Mouse (Mus musculus): ENCODE measurements around the gene Cacna1s.

DNA sequence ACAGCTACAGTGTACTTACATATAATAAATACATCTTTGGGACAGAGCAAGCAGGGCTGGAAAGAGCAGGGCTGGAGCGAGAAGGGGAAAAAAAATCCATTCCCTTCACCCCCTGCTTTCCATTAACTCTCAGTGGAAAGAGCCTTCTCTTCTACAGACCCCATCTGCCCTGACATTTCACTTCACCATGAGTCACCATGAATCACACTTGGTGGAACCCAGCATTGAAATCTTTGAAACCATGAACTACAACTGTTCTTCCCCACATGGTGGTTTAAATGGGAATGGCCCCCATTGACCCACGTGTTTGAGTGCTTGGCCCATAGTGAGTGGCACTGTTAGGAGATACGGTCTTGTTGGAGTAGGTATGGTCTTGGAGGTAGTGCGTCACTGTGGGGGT lies 42.3 kb upstream of the Cacna1s start:
- no peak for TF ChIP-seq CTCF (IDR thresholded peaks at IDR 0.05; ENCODE audit: low read depth, low read length)
- TF ChIP-seq POLR2A (IDR thresholded peaks at IDR 0.05; ENCODE audit: borderline replicate concordance, low read depth, low read length): no peak
